Mouse (Mus musculus) inflammation-experienced regulatory T-cells, adult 6 months (primary cell): ENCODE measurements around the gene Inha. TPM values are rescaled to one million over a fixed set of nuclear protein-coding genes. Genes with fewer than 3 reads are reported as not detected.

Experiments
- ATAC-seq: one replicate; pipeline ENCODE4 v1.8.0; 2017
- polyA plus RNA-seq, 3 experiments: library from polyadenylated mRNA; unstranded; fragments of 100-300 nt; shearing (Covaris generic); gene quantifications; one replicate each; pipeline ENCODE4 v1.2.1; 2017

Gene Inha
- polyA plus RNA-seq = not detected

DNA sequence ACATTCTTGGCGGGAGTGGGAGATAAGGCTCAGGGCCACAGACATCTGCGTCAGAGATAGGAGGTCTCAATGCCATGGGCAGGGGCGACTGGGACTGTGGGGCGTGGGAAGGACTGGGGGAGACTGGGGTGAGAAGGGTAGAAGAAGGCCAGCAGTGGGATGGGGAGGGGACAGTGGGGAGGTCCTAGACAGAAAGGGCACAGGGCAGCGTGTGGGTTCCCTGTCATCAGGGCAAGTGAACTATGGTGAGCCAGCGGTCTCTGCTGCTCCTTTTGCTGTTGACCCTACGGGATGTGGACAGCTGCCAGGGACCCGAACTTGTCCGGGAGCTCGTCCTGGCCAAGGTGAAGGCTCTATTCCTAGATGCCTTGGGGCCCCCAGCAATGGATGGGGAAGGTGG, at the start of gene Inha:
TSS of gene Inha (plus strand) at position 72 of the 400 bp plus-strand sequence.
- no peak for ATAC-seq

DNA sequence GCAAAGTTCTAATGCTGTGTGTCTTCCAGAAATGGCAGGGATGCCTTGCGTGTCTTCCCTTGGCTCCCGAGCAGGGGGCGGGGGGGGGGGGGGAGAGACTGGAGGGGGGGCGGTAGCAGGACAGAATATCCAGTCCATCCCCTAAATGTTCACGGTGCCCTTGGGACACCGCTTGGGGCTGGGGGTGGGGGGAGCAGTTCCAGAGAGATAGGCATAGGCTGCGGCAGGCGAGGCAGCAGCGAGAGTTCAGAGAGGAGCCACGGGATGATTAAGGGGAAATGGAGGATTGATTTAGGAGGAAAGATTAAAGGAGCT, 49.2 kb upstream of the Inha start:
- no peak for ATAC-seq

- no peak for ATAC-seq
Observed at GRCm38 (mm10) chr1:75458025-75458788, 48.7 kb upstream of the Inha start.

DNA sequence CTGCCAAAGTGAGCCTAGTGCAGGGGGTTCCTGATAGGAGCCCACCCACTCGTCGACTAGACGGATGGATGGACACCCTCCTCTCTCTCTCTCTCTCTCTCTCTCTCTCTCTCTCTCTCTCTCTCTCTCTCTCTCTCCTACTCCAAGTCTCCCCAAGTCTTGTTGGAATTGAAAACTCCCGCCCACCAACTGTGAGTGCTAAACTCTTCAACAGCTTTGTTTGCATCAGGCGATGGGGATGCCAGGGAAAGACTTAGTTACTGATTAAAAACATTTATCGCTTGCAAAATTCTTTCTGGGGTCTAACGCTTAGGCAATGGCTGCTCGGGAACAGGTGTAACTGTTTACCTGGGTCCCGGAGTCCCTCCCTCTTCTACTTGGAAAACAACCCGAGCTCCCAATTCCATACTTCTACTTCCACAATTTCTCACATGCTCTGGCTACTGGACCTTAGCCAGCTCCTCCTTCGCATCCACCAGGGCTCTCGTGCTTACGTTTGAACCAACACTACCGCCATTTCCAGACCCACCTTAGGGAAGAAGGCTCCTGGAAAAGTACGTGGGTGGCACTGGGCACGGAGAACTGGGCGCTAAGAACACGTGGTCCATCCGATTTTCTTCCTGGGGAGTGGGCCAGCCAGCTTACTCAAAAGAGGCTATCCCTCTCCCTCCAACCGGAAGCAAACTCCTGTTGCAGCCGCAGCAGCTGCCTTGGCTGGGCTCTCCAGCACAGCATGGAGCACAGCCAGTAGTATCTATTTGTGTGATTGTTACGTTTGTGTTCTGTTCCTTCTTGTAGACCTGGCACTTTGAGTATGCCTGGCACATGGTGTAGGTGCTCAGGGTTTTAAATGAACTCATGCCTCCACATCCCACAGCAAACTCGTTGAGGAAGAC, 47.8 kb upstream of the Inha start:
- no peak for ATAC-seq

DNA sequence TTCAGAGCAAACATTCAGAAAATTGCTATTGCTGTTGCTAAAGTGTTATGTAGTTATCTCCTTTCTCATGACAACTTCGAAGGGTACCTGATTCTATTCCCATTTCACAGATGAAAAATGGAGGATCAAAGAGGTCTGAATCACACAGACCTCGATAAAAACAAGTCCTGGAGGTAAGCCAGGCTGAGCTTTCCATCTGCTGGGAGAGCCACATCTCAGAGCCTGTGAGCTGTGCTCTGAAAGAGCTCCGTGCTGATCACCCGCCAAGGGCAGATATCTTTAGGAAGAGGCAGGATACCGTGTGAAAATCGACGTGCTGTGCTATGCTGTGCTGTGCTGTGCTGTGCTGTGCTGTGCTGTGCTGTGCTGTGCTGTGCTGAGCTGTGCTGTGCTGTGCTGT, 46.6 kb upstream of the Inha start:
- ATAC-seq = no peak

GRCm38 (mm10) chr1:75462636-75463035, 44.2 kb upstream of the Inha start:
- ATAC-seq = no peak

GRCm38 (mm10) chr1:75463652-75464204, 43.1 kb upstream of the Inha start:
- no peak for ATAC-seq

GRCm38 (mm10) chr1:75467215-75467927, 39.5 kb upstream of the Inha start:
- ATAC-seq = peak; percentile 89

GRCm38 (mm10) chr1:75469287-75469825, 37.5 kb upstream of the Inha start:
- no peak for ATAC-seq

DNA sequence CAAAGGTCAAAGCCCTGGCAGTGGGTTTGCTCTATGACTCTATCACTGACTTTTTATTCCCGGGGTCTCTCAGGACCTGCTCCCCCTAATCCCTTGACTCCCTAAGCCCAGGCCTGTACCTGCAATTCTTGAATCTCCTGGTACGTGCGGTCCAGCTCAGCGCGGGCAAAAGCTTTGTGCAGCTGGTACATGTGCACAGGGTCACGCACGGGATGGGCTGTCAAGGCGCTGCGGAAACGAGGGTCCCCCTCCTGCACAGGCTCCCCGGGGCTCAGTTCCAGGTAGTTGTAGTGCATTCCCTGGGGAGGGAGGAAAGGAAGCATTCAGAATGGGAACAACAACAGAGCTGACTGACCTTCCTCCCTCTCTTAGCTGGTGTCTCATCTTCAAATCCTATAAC, 30.4 kb upstream of the Inha start:
- no peak for ATAC-seq

GRCm38 (mm10) chr1:75477264-75477965, 29.5 kb upstream of the Inha start:
- ATAC-seq = peak; percentile 24

GRCm38 (mm10) chr1:75477966-75478290, 28.9 kb upstream of the Inha start:
- no peak for ATAC-seq

DNA sequence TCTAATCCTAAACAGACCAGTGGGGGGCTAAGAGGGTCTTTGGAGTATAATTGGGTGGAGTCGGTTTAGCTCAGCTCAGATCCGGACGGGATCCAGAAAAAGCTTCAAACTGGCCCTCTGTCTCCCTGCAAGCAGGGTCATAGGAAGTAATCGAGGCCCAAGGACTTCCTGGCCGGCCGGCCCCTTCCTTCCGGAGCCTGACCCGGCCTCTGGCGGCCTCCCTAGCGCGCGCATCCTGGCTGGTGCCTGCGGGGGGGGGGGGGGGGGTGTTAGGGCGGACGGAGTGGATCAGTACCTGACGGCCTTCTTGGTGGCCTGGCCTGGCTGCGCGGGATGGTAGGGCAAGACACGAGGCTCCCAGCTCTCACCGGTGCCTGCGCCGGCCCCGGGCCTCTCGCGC, 28.4 kb upstream of the Inha start:
- peak; percentile 4 for ATAC-seq

DNA sequence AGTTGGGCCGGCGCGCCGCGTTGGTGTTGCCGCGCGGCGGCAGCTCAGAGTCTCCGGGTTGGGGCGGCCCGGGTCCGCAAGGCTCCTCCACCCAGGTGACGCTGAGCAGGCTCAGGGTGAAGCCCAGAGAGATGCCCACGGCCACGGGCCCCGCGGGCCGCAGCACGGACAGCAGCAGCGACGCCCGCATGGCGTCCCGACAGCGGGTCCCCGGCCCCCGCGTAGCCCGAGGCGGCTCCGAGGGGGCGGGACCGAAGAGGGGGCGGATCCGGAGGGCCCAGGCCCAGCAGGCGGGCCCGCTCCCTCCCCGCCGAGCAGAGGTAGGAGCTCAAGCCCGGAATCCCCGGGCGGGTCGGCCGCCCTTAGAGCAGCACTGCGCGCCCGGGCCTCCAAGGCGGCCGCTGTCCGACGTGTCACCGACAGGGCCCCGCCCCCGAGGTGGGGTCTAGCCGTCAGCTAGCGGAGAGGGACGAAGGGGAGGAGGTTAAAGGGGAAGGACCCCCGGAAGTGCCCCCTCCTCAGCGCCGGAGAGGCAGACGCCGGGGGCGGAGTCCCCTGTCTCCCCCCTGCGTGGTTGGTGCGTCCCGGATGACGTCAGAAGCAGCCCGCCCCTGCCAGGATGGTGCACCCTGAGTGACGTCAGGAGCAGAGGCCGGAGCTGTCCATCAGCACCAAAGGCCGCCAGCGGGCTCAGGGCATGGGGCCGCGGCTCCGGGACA, 27.8 kb upstream of the Inha start, which contains the start of the genes Chpf and Tmem198:
TSS of gene Chpf (minus strand) at position 392 of the 719 bp plus-strand sequence.
TSS of gene Tmem198 (plus strand) at position 617 of the 719 bp plus-strand sequence.
- peak; percentile 87 for ATAC-seq

DNA sequence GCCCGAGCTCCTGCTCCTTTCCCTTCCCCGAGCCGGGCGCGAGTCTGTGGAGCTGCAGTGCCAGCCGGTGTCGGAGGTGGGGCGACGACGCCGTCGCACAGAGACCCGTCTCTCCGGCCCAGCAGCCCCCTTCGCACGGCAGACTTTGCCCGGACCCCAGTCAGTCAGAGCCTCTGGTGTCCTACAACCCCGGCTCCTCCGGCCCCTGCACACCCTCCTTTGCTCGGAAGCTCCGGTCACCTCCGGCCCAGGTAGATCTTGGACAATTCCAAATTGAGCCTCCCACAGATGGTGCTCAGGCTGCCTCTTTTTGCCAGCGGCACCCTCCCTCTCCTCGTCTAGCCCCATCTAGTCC, 27.3 kb upstream of the Inha start:
- ATAC-seq = no peak

DNA sequence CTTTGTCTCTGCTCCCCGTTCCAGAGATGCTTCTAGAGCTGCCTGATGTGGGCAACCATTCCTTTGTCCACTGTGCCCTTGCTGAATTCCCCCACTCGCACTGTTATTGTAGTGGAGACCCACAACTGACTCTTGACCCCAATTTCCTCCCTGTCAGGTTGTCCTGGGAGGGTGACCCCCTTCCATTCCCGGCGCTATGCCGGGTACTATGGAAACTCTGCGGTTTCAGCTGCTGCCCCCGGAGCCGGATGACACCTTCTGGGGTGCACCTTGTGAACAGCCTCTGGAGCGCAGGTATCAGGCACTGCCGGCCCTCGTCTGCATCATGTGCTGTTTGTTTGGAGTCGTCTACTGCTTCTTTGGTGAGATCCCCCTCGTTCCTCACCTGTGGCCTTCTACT, 26.8 kb upstream of the Inha start:
- no peak for ATAC-seq

DNA sequence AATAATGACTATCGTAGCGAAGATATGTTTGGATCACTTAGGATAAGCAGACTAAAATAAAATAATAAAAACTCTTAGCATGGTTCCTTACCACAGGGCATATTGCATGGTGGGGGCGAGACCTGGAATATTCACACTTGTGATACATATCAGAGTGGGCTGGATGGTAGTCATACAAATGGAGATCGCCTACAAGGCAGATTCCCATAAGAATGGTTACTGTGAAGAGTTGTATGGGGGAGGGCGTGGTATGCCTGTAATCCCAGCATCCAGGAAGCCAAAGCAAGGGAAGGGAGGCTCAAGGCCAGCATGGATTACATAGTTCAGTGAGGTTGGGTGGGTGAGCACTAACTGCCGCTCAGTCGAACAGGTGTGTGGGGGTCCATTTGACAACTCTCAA, 26.1 kb upstream of the Inha start:
- ATAC-seq = no peak

DNA sequence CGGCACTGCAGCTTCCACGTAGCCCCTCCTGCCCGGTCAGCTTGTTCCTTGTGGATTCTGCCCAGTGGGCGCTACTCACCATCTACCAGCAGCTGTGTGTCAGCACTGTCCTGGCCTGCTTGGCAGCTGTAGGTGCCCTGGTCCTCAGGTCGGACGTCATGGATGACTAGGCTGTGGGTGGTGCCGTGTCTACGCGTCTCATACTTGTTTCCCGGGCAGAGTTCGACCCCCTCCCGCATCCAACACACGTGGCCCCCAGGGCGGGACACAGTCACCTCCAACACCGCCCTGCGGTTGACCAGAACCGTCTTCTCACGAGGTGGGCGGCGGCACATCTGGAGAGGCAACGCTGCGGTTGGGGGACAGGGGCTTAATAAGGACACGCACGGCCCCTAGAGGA, 20.3 kb upstream of the Inha start:
- no peak for ATAC-seq

DNA sequence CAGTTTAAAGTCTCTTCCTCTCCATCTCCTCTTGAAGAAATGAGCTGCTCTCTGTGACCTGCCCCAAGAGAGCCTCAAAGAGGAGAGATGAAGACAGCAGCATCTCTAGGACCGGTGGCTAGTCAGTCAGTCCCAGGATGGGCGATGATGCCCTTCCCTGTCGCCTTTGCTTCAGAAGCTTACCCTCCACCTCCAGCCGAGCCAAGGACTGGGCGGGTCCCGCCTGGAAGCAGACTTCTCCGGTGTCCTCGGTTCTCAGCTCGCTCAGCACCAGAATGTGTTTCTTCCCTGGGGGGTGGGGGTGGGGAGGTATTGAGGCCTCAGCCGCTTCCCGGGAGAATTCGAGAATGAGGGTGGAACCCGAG, 19.9 kb upstream of the Inha start:
- no peak for ATAC-seq

DNA sequence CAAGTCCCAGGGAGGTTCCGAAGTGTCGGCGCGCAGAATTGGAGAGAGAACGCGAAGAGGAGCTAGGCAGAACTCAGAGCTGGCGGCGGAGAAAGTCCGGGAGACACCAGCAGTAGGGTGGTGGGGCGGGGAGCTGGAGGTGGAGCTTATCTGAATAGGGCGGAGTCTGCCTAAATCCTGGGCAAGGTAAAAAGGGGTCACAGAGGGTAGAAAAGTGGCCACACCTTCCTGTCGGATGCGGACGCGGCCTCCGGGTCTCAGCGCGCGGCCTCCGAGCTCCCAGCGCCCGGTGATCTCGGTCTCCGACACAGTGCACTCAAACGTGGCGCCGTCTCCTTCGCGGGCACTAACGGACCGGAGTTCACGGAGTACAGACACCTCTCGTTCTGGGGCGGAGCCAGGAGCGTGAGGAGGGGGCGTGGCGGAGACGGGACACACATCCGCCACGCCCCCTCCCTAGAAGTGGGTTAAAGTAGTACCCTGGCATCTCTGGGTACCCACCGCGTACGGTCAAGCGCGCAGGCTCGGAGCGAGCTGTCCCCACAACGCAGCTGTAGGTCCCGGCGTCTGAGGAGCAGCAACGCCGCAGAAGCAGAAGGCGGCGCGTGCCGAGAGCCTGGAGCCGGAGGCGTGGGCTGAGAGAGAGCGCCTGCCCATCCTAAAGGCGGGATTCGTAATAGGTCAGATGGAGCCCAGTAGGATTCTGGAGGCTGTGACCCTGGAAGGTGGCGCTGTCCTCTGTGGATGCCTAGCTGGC, 19.3 kb upstream of the Inha start:
- ATAC-seq = peak; percentile 85
